Comparison of ENCODE assay signal across 28 mouse cellular contexts in genomic region chr13:92523178-92523813, GRCm38 (mm10). TPM values are rescaled to one million over a fixed set of nuclear protein-coding genes. Genes with fewer than 3 reads are reported as not detected.
DNase-seq lines count a peak whose midpoint lies in the region; ATAC-seq and TF ChIP-seq lines count a peak whose summit lies in the region.
"Had no signal": no experiment of that assay in that cellular context is flagged by ENCODE, and none has a peak within 500 bp of the region (broad histone marks: within the 10 kb centered on the region; RNA-seq: fewer than 3 reads in every experiment).

No protein-coding gene starts in this region.

- 88% methylated on average over 5 of the region's 5 CpGs for WGBS in midbrain, embryonic 11.5 days
- WGBS in midbrain, embryonic 13.5 days: 89% methylated on average over 5 of the region's 5 CpGs
- 78% methylated on average over 5 of the region's 5 CpGs for WGBS in intestine, postnatal 0 days

- no peak for TF ChIP-seq CTCF in G1E (IDR thresholded peaks at IDR 0.05; ENCODE audit: low read depth, low read length)
- TF ChIP-seq CTCF in intestine, postnatal 0 days (IDR thresholded peaks at IDR 0.05; ENCODE audit: low read depth): no peak

- no peaks in the 10 kb centered on the region for H3K9me3 ChIP-seq in midbrain, embryonic 11.5 days (ENCODE audit: control insufficient read depth, low read length)
- H3K9me3 ChIP-seq in midbrain, embryonic 13.5 days: no peaks in the 10 kb centered on the region
- H3K9me3 ChIP-seq in G1E (replicated peaks): no peaks in the 10 kb centered on the region
- H3K9me3 ChIP-seq in intestine, postnatal 0 days (ENCODE audit: control insufficient read depth): no peaks in the 10 kb centered on the region
- H3K9me3 ChIP-seq: embryonic facial prominence, embryonic 15.5 days; forebrain, embryonic 10.5 days; heart, embryonic 13.5 days; hindbrain, embryonic 12.5 days had no signal

- H3K9ac ChIP-seq in midbrain, embryonic 11.5 days (ENCODE audit: low read length): no peak overlapping the region
- no peak overlapping the region for H3K9ac ChIP-seq in midbrain, embryonic 13.5 days (replicated peaks)
- H3K9ac ChIP-seq in intestine, postnatal 0 days (ENCODE audit: low read depth, low read length): no peak overlapping the region
- H3K9ac ChIP-seq: embryonic facial prominence, embryonic 15.5 days; heart, embryonic 13.5 days; hindbrain, embryonic 12.5 days had no signal

- no peaks in the 10 kb centered on the region for H3K4me1 ChIP-seq in midbrain, embryonic 11.5 days (ENCODE audit: control insufficient read depth, insufficient read depth, low read length)
- no peaks in the 10 kb centered on the region for H3K4me1 ChIP-seq in midbrain, embryonic 13.5 days (replicated peaks)
- H3K4me1 ChIP-seq in G1E (ENCODE audit: insufficient read depth, low read depth, low read length): peaks cover 30% of the 10 kb centered on the region
- H3K4me1 ChIP-seq in intestine, postnatal 0 days (replicated peaks; ENCODE audit: control insufficient read depth, insufficient read depth, low read length): no peaks in the 10 kb centered on the region
- H3K4me1 ChIP-seq: embryonic facial prominence, embryonic 15.5 days; forebrain, embryonic 10.5 days; heart, embryonic 13.5 days; hindbrain, embryonic 12.5 days had no signal

- no peaks in the 10 kb centered on the region for H3K36me3 ChIP-seq in midbrain, embryonic 11.5 days (ENCODE audit: control insufficient read depth, insufficient read depth, low read length)
- peaks cover 35% of the 10 kb centered on the region for H3K36me3 ChIP-seq in midbrain, embryonic 13.5 days
- H3K36me3 ChIP-seq in G1E (replicated peaks): peaks cover 22% of the 10 kb centered on the region
- peaks cover 19% of the 10 kb centered on the region for H3K36me3 ChIP-seq in intestine, postnatal 0 days (ENCODE audit: control insufficient read depth, insufficient read depth)

- intact Hi-C loops in left cerebral cortex, postnatal 36 days (cut with DNase I): no loop called here

- H3K4me2 ChIP-seq in midbrain, embryonic 11.5 days: no peak overlapping the region
- no peak overlapping the region for H3K4me2 ChIP-seq in midbrain, embryonic 13.5 days (replicated peaks)
- no peak overlapping the region for H3K4me2 ChIP-seq in intestine, postnatal 0 days (replicated peaks; ENCODE audit: low read depth)
- H3K4me2 ChIP-seq: embryonic facial prominence, embryonic 15.5 days; heart, embryonic 13.5 days; hindbrain, embryonic 12.5 days had no signal

- peak; percentile 41 for DNase-seq in midbrain, embryonic 11.5 days (ENCODE audit: low spot score, missing footprints)
- peak; percentile 33 for DNase-seq in G1E (ENCODE audit: low spot score)
- DNase-seq in induced T-regulatory cell, adult 2 months (ENCODE audit: low read depth): peak; percentile 28
- no peak for DNase-seq in left cerebral cortex, postnatal 36 days (ENCODE audit: low spot score in 2 of 2)
- DNase-seq in kidney, postnatal 25 days: no peak
- DNase-seq: adrenal gland, adult 2 months; adrenal gland, postnatal 25 days; cerebellum, adult 11 months; cerebellum, adult 8-10 months; cerebellum, postnatal 14 days; embryo, embryonic 11 days; gastrocnemius, adult 2 months; gastrocnemius, postnatal 25 days; heart, postnatal 4 days had no signal

- H3K27me3 ChIP-seq in midbrain, embryonic 11.5 days (ENCODE audit: control insufficient read depth, insufficient read depth, low read length): no peaks in the 10 kb centered on the region
- no peaks in the 10 kb centered on the region for H3K27me3 ChIP-seq in midbrain, embryonic 13.5 days
- no peaks in the 10 kb centered on the region for H3K27me3 ChIP-seq in G1E (ENCODE audit: insufficient read depth, low read length)
- H3K27me3 ChIP-seq in intestine, postnatal 0 days (replicated peaks; ENCODE audit: control insufficient read depth, insufficient read depth, low read length): no peaks in the 10 kb centered on the region
- H3K27me3 ChIP-seq: embryonic facial prominence, embryonic 15.5 days; heart, embryonic 13.5 days; hindbrain, embryonic 12.5 days; Patski had no signal

- no peak overlapping the region for H3K4me3 ChIP-seq in midbrain, embryonic 11.5 days (ENCODE audit: low read depth, low read length)
- H3K4me3 ChIP-seq in midbrain, embryonic 13.5 days (replicated peaks): no peak overlapping the region
- H3K4me3 ChIP-seq in G1E (ENCODE audit: low read depth, low read length): peak overlapping the region; percentile 40; the same call in 1 of the 2 replicates
- no peak overlapping the region for H3K4me3 ChIP-seq in intestine, postnatal 0 days (ENCODE audit: low read depth, low read length)
- H3K4me3 ChIP-seq: embryonic facial prominence, embryonic 15.5 days; erythroblast, embryonic 14.5 days; forebrain, embryonic 10.5 days; gastrocnemius, adult 2 months; heart, embryonic 13.5 days; hindbrain, embryonic 12.5 days had no signal

- ATAC-seq in midbrain, embryonic 11.5 days (ENCODE audit: low FRiP score): no peak
- no peak for ATAC-seq in midbrain, embryonic 13.5 days
- peak; percentile 85 for ATAC-seq in G1E (ENCODE audit: extremely low read depth, insufficient number of reproducible peaks, low FRiP score, poor library complexity, severe bottlenecking)
- ATAC-seq in intestine, postnatal 0 days: no peak
- ATAC-seq: forebrain, embryonic 14.5 days; hindbrain, embryonic 16.5 days; Patski had no signal

- H3K27ac ChIP-seq in midbrain, embryonic 11.5 days (ENCODE audit: low read depth, low read length): no peak overlapping the region
- H3K27ac ChIP-seq in midbrain, embryonic 13.5 days: no peak overlapping the region
- no peak overlapping the region for H3K27ac ChIP-seq in intestine, postnatal 0 days (ENCODE audit: low read depth, low read length)
- H3K27ac ChIP-seq: embryonic facial prominence, embryonic 15.5 days; forebrain, embryonic 10.5 days; gastrocnemius, adult 2 months; heart, embryonic 13.5 days; hindbrain, embryonic 12.5 days had no signal

RNA-seq across cellular contexts. Expression of gene Zfyve16, which starts 7.4 kb away (rescaled TPM):
- 13.4 and 16.5 TPM in 2 replicates for polyA plus RNA-seq in midbrain, embryonic 11.5 days (2014; fragmentation: Nextera tagmentation; extraction: Ambion mirVana)
- polyA plus RNA-seq in midbrain, embryonic 13.5 days (2015; fragmentation: Nextera tagmentation; extraction: Ambion mirVana): 11.3 and 12.3 TPM in 2 replicates
- total RNA-seq in G1E (2014; fragmentation: Nextera tagmentation): 31.1 and 40.0 TPM in 2 replicates
- 11.9 and 15.5 TPM in 2 replicates for total RNA-seq in G1E (2017)
- 0.67 and 1.0 TPM in 2 replicates for polyA plus RNA-seq in G1E (2012)
- polyA plus RNA-seq in intestine, postnatal 0 days (2015; fragmentation: Nextera tagmentation; extraction: Ambion mirVana): 3.5 TPM in 2 replicates
- total RNA-seq in left cerebral cortex, postnatal 36 days (2021): 10 to 100 TPM; 14.6 to 18.8 TPM

RNA-seq across cellular contexts. Expression of gene Fam151b, which starts 39.5 kb away (rescaled TPM):
- polyA plus RNA-seq in midbrain, embryonic 11.5 days (2014; fragmentation: Nextera tagmentation; extraction: Ambion mirVana): 0.18 TPM in 1 of 2 replicates, not detected in the other
- 0.17 and 0.22 TPM in 2 replicates for polyA plus RNA-seq in midbrain, embryonic 13.5 days (2015; fragmentation: Nextera tagmentation; extraction: Ambion mirVana)
- total RNA-seq in G1E (2014; fragmentation: Nextera tagmentation) (not detected in 2 replicates), G1E (2017) (0.11 TPM in 1 of 2 replicates, not detected in the other)
- not detected in 2 replicates for polyA plus RNA-seq in G1E (2012)
- 0.29 and 0.46 TPM in 2 replicates for polyA plus RNA-seq in intestine, postnatal 0 days (2015; fragmentation: Nextera tagmentation; extraction: Ambion mirVana)
- 10 to 100 TPM; 12.0 to 12.2 TPM for total RNA-seq in left cerebral cortex, postnatal 36 days (2021)
- polyA plus RNA-seq: embryonic facial prominence, embryonic 11.5 days; erythroblast, embryonic 14.5 days; hindbrain, embryonic 16.5 days had no signal

RNA-seq across cellular contexts. Expression of gene Spz1, which starts 52.7 kb away (rescaled TPM):
- polyA plus RNA-seq in midbrain, embryonic 11.5 days (2014; fragmentation: Nextera tagmentation; extraction: Ambion mirVana): not detected in 2 replicates
- not detected in 2 replicates for polyA plus RNA-seq in midbrain, embryonic 13.5 days (2015; fragmentation: Nextera tagmentation; extraction: Ambion mirVana)
- total RNA-seq in G1E (2014; fragmentation: Nextera tagmentation) (not detected in 2 replicates), G1E (2017) (0.11 TPM in 1 of 2 replicates, not detected in the other)
- polyA plus RNA-seq in G1E (2012): not detected in 2 replicates
- not detected in 2 replicates for polyA plus RNA-seq in intestine, postnatal 0 days (2015; fragmentation: Nextera tagmentation; extraction: Ambion mirVana)
- not detected for total RNA-seq in left cerebral cortex, postnatal 36 days (2021)
- total RNA-seq: adrenal gland, adult 2 months; adrenal gland, postnatal 25 days; common myeloid progenitor, adult 5-6 weeks; gastrocnemius, adult 2 months; gastrocnemius, postnatal 25 days; granulocyte monocyte progenitor cell, adult 5-6 weeks; heart, postnatal 4 days had no signal
- polyA plus RNA-seq: adrenal gland, adult 2 months; embryonic facial prominence, embryonic 11.5 days; embryonic facial prominence, embryonic 15.5 days; erythroblast, embryonic 14.5 days; forebrain, embryonic 10.5 days; forebrain, embryonic 14.5 days; heart, embryonic 13.5 days; heart, postnatal 0 days; hindbrain, embryonic 12.5 days; hindbrain, embryonic 16.5 days; Patski had no signal

Comparison
In these comparisons a context has a peak if more than half of its experiments do, and no peak if none do; other contexts are left out.
1. DNase-seq: peak in midbrain, embryonic 11.5 days (single experiment), G1E (single experiment) and induced T-regulatory cell, adult 2 months (single experiment); none in left cerebral cortex, postnatal 36 days (0 of 2) and kidney, postnatal 25 days (0 of 2).